Mouse (Mus musculus): Measurements from ENCODE around the gene Cln3. TPM values are rescaled to one million over a fixed set of nuclear protein-coding genes. Genes with fewer than 3 reads are reported as not detected.

Gene Cln3
- polyA plus RNA-seq, 1 experiment from 2014 or later = 37.3 TPM

DNA sequence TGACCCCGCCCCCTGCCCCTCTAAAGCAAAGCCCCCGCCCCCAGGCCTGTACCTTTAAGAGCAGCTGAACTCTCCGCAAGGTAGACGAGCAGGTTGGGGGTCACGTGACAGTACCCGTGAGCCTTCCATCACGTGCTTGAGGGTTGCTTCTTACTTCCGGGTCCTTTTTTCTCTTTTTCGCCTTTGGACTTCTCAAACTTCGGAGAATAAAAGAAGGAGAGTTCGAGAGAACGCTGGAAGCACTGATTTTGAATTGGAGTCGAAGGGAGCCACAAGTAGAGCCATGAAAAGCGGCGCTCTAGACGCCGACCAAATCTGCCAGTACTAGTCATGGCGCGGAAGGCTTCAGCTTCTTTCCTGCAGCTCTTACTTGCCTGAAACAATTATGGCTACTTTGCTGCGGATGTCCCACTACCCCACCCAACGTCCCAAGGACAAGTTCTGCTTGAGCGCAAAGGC, 2.3 kb downstream of the Cln3 start:
- 2% methylated on average over 22 of the region's 22 CpGs for WGBS
- Histone ChIP-seq H3K27me3 (replicated peaks; ENCODE audit: control insufficient read depth, insufficient read depth, low read length) (0 out of 2 replicates have a peak, but pooled peaks cover 5% of the 10 kb centered on the region), H3K4me2 (ENCODE audit: low read length) (peak overlapping the region; percentile 91), H3K4me3 (replicated peaks; ENCODE audit: low read length) (peak overlapping the region; percentile 65), H3K4me1 (replicated peaks; ENCODE audit: control insufficient read depth, insufficient read depth, low read length) (peaks cover 16% of the 10 kb centered on the region), H3K36me3 (ENCODE audit: control insufficient read depth, insufficient read depth) (no peaks in the 10 kb centered on the region), H3K27ac (ENCODE audit: low read length) (peak overlapping the region; percentile 95), H3K9ac (replicated peaks; ENCODE audit: low read depth, low read length) (peak overlapping the region; percentile 68), H3K9me3 (ENCODE audit: control insufficient read depth, low read length) (no peaks in the 10 kb centered on the region)
- ATAC-seq = peak; percentile 90

DNA sequence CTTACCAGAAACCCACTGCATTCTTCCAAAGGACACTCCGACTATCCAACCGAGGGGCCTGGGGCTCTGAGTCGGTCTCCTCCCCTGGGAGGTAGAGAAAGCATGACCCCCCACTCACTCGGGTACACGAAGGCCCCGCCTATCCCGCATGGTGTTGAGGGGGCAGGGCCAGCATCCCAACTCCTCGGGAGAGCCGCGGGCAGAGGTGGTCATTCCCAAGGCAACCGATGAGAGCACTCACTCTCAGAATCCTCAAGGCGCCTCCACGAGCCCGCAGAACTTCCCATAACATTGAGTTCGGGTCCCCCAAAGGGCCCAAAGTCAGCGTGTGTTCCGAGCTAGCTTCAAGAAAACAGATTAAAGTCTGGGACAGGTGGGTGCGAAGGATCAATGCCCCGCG, 2.9 kb downstream of the Cln3 start:
- H3K4me2 ChIP-seq (ENCODE audit: low read length) = peak overlapping the region; percentile 91
- 0 out of 2 replicates have a peak, but pooled peaks cover 5% of the 10 kb centered on the region for H3K27me3 ChIP-seq (replicated peaks; ENCODE audit: control insufficient read depth, insufficient read depth, low read length)
- no peaks in the 10 kb centered on the region for H3K36me3 ChIP-seq (ENCODE audit: control insufficient read depth, insufficient read depth)
- 1% methylated on average over 20 of the region's 20 CpGs for WGBS
- peak overlapping the region; percentile 68 for H3K9ac ChIP-seq (replicated peaks; ENCODE audit: low read depth, low read length)
- H3K4me3 ChIP-seq (replicated peaks; ENCODE audit: low read length) = peak overlapping the region; percentile 65
- no peaks in the 10 kb centered on the region for H3K9me3 ChIP-seq (ENCODE audit: control insufficient read depth, low read length)
- H3K27ac ChIP-seq (ENCODE audit: low read length) = no peak overlapping the region
- peak; percentile 50 for ATAC-seq
- H3K4me1 ChIP-seq (replicated peaks; ENCODE audit: control insufficient read depth, insufficient read depth, low read length) = peaks cover 16% of the 10 kb centered on the region

DNA sequence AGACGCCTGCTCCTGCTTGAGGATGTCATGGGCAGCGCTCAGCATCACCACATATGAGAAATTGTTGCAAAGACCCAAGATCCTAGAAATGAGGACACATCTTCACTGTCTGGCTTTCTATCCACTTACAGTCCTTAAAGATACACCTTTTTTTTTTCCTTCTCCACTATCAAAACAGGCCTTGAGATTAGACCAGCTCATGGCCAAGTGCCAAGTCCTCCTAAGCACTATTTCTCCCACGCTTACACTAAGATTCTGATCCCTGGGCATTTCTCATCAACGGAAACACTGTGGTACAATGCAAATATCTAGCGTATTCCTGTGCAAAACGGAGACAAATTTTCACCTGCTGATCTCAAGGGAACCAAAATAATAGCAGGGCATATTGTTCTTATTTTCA, 4.0 kb downstream of the Cln3 start:
- H3K27me3 ChIP-seq (replicated peaks; ENCODE audit: control insufficient read depth, insufficient read depth, low read length) = 0 out of 2 replicates have a peak, but pooled peaks cover 5% of the 10 kb centered on the region
- H3K9me3 ChIP-seq (ENCODE audit: control insufficient read depth, low read length) = no peaks in the 10 kb centered on the region
- H3K4me3 ChIP-seq (replicated peaks; ENCODE audit: low read length) = no peak overlapping the region
- no peak overlapping the region for H3K4me2 ChIP-seq (ENCODE audit: low read length)
- WGBS = 82% methylated on average over 6 of the region's 6 CpGs
- no peaks in the 10 kb centered on the region for H3K36me3 ChIP-seq (ENCODE audit: control insufficient read depth, insufficient read depth)
- H3K4me1 ChIP-seq (replicated peaks; ENCODE audit: control insufficient read depth, insufficient read depth, low read length) = peaks cover 16% of the 10 kb centered on the region
- no peak overlapping the region for H3K27ac ChIP-seq (ENCODE audit: low read length)
- H3K9ac ChIP-seq (replicated peaks; ENCODE audit: low read depth, low read length) = no peak overlapping the region
- no peak for ATAC-seq

DNA sequence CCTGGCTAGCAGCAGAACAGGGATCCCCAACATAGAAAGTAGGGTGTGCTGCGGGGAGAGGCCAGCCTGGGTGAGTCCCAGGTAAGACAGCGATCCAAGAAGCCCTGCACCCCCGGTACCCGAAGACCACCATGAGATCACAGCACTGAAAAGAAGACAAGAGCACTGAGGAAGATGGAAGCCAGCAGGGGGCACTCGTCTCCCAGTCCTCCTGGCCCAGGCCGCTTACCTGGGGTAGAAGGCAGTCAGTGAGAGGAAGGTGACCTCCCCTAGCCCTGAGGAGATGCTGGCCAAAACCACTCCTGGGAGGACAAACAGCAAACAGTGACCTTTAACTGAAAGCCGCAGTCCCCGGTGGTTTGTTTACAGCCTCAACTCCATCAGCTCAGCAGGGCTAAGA, 6.4 kb downstream of the Cln3 start:
- H3K27me3 ChIP-seq (replicated peaks; ENCODE audit: control insufficient read depth, insufficient read depth, low read length) = no peaks in the 10 kb centered on the region
- H3K36me3 ChIP-seq (ENCODE audit: control insufficient read depth, insufficient read depth) = peaks cover 7% of the 10 kb centered on the region
- no peak overlapping the region for H3K4me2 ChIP-seq (ENCODE audit: low read length)
- no peaks in the 10 kb centered on the region for H3K9me3 ChIP-seq (ENCODE audit: control insufficient read depth, low read length)
- no peak overlapping the region for H3K27ac ChIP-seq (ENCODE audit: low read length)
- no peak for ATAC-seq
- H3K4me1 ChIP-seq (replicated peaks; ENCODE audit: control insufficient read depth, insufficient read depth, low read length) = peaks cover 16% of the 10 kb centered on the region
- H3K4me3 ChIP-seq (replicated peaks; ENCODE audit: low read length) = no peak overlapping the region
- H3K9ac ChIP-seq (replicated peaks; ENCODE audit: low read depth, low read length) = no peak overlapping the region
- 58% methylated on average over 8 of the region's 8 CpGs for WGBS

DNA sequence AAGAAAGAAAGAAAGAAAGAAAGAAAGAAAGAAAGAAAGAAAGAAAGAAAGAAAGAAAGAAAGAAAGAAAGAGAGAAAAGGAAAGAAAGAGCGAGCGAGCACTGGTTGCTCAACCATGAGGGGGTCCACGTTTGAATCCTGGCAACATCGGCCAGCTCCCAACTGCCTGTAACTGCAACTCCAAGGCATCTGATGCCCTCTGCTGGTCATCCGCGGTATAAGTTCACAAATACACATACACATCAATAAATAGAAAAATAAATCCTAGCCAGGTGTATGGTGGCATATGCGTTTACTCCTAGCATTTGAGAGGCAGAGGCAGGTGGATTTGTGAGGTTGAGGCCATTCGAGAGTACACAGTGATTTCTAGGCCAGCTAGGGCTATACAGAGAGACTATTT, 8.7 kb downstream of the Cln3 start:
- H3K27me3 ChIP-seq (replicated peaks; ENCODE audit: control insufficient read depth, insufficient read depth, low read length) = no peaks in the 10 kb centered on the region
- peaks cover 6% of the 10 kb centered on the region for H3K4me1 ChIP-seq (replicated peaks; ENCODE audit: control insufficient read depth, insufficient read depth, low read length)
- 49% methylated on average over 8 of the region's 8 CpGs for WGBS
- no peak for ATAC-seq
- H3K9ac ChIP-seq (replicated peaks; ENCODE audit: low read depth, low read length) = no peak overlapping the region
- H3K4me3 ChIP-seq (replicated peaks; ENCODE audit: low read length) = no peak overlapping the region
- H3K9me3 ChIP-seq (ENCODE audit: control insufficient read depth, low read length) = no peaks in the 10 kb centered on the region
- H3K27ac ChIP-seq (ENCODE audit: low read length) = no peak overlapping the region
- no peak overlapping the region for H3K4me2 ChIP-seq (ENCODE audit: low read length)
- H3K36me3 ChIP-seq (ENCODE audit: control insufficient read depth, insufficient read depth) = peaks cover 7% of the 10 kb centered on the region

DNA sequence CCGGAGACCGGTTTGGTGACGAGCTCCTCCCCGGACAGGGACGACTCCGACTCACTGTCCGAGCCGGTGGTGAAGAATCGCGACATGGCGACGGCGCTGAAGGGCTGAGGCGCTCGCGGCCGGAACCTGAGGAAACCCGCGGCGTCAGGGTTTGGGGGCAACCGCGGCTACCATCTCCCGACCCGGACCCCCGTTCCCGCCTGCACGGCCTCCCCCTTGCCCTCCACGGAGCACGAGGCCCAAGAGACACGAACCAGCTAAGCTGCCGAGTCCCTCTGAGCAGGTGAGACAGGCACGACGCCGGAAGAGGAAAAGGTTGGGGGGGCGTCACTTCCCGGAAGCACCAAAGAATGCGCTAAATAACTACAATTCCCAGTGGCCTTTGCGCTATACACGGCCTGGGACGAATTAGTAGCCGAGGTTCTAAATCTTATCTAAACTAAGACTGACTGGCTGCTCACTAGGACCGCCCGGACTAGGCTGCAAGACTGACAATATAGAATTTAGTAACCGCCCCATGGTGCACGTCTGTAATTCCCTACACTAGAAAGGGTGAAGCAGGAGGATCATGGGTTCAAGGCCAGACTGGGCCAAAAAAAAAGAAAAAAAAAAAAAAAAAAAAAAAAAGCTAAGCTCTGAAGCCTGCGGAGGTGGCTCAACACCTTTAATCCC, 19.4 kb downstream of the Cln3 start, which contains the start of gene Eif3c:
Gene Eif3c (minus strand): TSS at position 318 of the 672 bp plus-strand sequence.
- Histone ChIP-seq H3K4me2 (ENCODE audit: low read length) (peak within 1 kb of the TSS; percentile 92), H3K27me3 (replicated peaks; ENCODE audit: control insufficient read depth, insufficient read depth, low read length) (no peaks in the 10 kb centered on the region), H3K4me1 (replicated peaks; ENCODE audit: control insufficient read depth, insufficient read depth, low read length) (peaks cover 8% of the 10 kb centered on the region), H3K36me3 (ENCODE audit: control insufficient read depth, insufficient read depth) (peaks cover 20% of the 10 kb centered on the region), H3K9me3 (ENCODE audit: control insufficient read depth, low read length) (no peaks in the 10 kb centered on the region), H3K9ac (replicated peaks; ENCODE audit: low read depth, low read length) (peak within 1 kb of the TSS; percentile 82), H3K4me3 (replicated peaks; ENCODE audit: low read length) (peak within 1 kb of the TSS; percentile 70), H3K27ac (ENCODE audit: low read length) (peak within 1 kb of the TSS; percentile 76)
- peak; percentile 96 for ATAC-seq
- under 1% methylated on average over 46 of the region's 46 CpGs for WGBS

DNA sequence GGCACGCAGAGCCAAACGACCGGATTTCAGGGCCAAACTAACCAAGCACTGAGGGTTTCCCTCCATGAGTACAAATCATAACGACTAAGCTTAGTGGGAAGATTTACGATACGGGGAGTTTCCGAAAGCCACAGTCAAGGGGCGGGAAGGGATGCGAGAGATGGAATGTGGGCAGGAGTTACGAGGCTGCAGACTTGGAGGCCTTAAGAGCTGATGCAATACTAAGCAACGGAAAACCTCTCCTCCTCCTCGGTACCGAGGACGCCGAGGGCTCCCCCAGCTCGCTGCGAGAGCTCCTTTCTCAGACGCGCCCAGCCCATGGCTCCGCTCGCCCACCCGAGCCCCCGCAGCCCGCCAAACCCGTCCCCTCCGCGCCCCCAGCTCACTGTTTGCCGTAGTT, 19.9 kb downstream of the Cln3 start:
- Histone ChIP-seq H3K27me3 (replicated peaks; ENCODE audit: control insufficient read depth, insufficient read depth, low read length) (no peaks in the 10 kb centered on the region), H3K27ac (ENCODE audit: low read length) (peak overlapping the region; percentile 76), H3K4me3 (replicated peaks; ENCODE audit: low read length) (peak overlapping the region; percentile 70), H3K9me3 (ENCODE audit: control insufficient read depth, low read length) (no peaks in the 10 kb centered on the region), H3K4me1 (replicated peaks; ENCODE audit: control insufficient read depth, insufficient read depth, low read length) (peaks cover 8% of the 10 kb centered on the region), H3K9ac (replicated peaks; ENCODE audit: low read depth, low read length) (peak overlapping the region; percentile 82), H3K36me3 (ENCODE audit: control insufficient read depth, insufficient read depth) (peaks cover 22% of the 10 kb centered on the region), H3K4me2 (ENCODE audit: low read length) (peak overlapping the region; percentile 92)
- WGBS = 2% methylated on average over 24 of the region's 28 CpGs
- ATAC-seq = no peak

DNA sequence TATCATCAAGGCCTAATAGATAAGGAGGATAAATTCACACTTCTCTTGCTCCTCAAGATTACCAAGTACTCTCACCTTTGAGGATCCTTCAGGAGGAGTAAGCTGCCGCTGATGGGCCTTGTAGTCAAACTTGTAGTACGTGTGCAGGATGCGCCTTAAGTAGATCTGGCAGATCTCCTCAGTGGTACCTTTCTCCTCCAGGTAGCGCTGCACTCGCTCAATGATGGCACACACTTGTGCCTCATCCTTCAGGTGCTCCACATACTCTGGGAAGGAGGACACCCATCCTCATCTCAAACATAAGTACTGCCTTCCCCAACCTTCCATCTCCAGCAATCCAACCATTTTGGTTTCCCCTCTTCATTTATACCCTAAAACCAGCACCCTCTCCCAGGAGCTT, 29.0 kb downstream of the Cln3 start:
- Histone ChIP-seq H3K9ac (replicated peaks; ENCODE audit: low read depth, low read length) (no peak overlapping the region), H3K27ac (ENCODE audit: low read length) (no peak overlapping the region), H3K27me3 (replicated peaks; ENCODE audit: control insufficient read depth, insufficient read depth, low read length) (no peaks in the 10 kb centered on the region), H3K36me3 (ENCODE audit: control insufficient read depth, insufficient read depth) (peaks cover 67% of the 10 kb centered on the region), H3K4me3 (replicated peaks; ENCODE audit: low read length) (no peak overlapping the region), H3K4me2 (ENCODE audit: low read length) (no peak overlapping the region), H3K4me1 (replicated peaks; ENCODE audit: control insufficient read depth, insufficient read depth, low read length) (no peaks in the 10 kb centered on the region), H3K9me3 (ENCODE audit: control insufficient read depth, low read length) (no peaks in the 10 kb centered on the region)
- ATAC-seq = no peak
- WGBS = 96% methylated on average over 5 of the region's 5 CpGs

DNA sequence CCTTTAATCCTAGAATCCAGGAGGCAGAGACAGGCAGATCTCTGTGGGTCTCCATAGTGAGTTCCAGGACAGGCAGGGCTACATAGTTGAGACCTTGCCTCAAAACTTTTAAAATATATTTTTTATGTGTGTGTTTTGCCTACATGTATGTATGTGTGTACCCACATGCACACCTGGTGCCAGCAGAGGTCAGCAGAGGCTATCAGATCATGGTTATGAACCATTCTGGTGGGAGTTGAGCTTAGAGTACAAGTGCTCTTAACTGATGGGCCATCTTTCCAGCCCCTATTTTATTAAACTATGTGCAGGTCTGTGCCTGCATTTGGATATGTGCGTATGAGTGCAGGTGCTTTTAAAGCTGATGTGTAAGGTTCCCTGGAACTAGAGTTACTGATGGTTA, 30.8 kb downstream of the Cln3 start:
- ATAC-seq = no peak
- Histone ChIP-seq H3K9me3 (ENCODE audit: control insufficient read depth, low read length) (no peaks in the 10 kb centered on the region), H3K36me3 (ENCODE audit: control insufficient read depth, insufficient read depth) (peaks cover 71% of the 10 kb centered on the region), H3K4me2 (ENCODE audit: low read length) (no peak overlapping the region), H3K4me1 (replicated peaks; ENCODE audit: control insufficient read depth, insufficient read depth, low read length) (no peaks in the 10 kb centered on the region), H3K27me3 (replicated peaks; ENCODE audit: control insufficient read depth, insufficient read depth, low read length) (no peaks in the 10 kb centered on the region), H3K9ac (replicated peaks; ENCODE audit: low read depth, low read length) (no peak overlapping the region), H3K27ac (ENCODE audit: low read length) (no peak overlapping the region), H3K4me3 (replicated peaks; ENCODE audit: low read length) (no peak overlapping the region)
- whole genome bisulfite sequencing = 95% methylated on average over 1 of the region's 1 CpGs
